Comparison of ENCODE assay signal across 8 mouse cellular contexts in the genomic region with DNA sequence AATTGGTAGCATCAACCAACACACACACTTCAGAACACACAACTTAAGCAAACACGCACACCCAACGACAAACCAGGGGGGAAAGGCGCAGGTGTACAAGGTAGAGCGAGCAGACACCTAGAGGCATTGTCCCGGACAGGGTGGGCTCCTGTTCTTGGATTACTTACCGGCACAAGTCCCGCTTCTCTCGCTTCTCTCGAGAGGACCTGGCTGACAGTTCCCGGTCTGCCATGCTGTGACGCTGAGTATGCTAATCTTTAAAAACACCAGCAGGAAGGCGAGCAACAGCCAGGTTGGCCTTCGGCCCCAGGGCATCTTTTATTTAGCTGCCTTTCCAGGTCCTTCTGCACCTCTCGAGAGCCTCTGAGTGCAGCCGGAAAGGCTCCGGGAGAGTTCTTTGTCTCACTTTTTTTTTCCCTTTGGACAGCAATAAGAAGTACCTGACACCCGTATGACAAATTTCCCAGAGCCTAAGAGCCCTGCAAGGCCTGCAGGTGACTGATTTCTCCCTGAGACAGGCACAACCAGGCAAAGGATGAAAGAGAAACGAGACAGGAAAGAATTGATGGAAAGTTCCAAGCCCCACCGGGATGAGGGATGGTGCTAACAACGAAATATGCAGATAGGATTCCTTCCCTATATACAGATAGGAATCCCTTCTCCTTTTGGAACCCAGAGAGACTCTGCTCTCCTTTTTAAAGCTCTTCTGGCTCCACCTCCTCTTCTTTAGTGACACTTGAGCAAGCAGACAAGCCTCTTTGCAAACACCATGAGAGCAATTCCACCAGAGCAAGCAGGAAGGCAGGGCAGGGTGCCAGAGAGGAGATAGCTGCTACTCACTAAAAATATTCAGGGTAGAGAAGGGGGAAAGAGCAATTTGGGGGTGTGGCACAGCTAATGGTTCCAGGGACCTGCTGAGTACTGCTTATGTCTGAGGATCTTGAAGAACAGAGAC. TPM values are rescaled to one million over a fixed set of nuclear protein-coding genes. Genes with fewer than 3 reads are reported as not detected.
DNase-seq lines count a peak whose midpoint lies in the region; ATAC-seq lines count a peak whose summit lies in the region.

TSS of gene Egf (minus strand) at position 667 of the 955 bp plus-strand sequence.

- no peak within 1 kb of the TSS for H3K27ac ChIP-seq in hindbrain, embryonic 14.5 days
- no peak within 1 kb of the TSS for H3K27ac ChIP-seq in limb, embryonic 15.5 days

- peaks cover 14% of the 10 kb centered on the region for H3K9me3 ChIP-seq in hindbrain, embryonic 14.5 days (ENCODE audit: control insufficient read depth, low read length)
- no peaks in the 10 kb centered on the region for H3K9me3 ChIP-seq in limb, embryonic 15.5 days

- 0 out of 2 replicates have a peak, but pooled peaks have one; percentile 48 for ATAC-seq in hindbrain, embryonic 14.5 days (ENCODE audit: low FRiP score)
- no peak for ATAC-seq in limb, embryonic 15.5 days (ENCODE audit: insufficient number of reproducible peaks, low FRiP score, low TSS enrichment, low read depth)

- H3K4me2 ChIP-seq in hindbrain, embryonic 14.5 days (replicated peaks) = peak within 1 kb of the TSS; percentile 61
- peak within 1 kb of the TSS; percentile 32 for H3K4me2 ChIP-seq in limb, embryonic 15.5 days

- no peaks in the 10 kb centered on the region for H3K27me3 ChIP-seq in hindbrain, embryonic 14.5 days (ENCODE audit: control insufficient read depth, insufficient read depth, low read length)
- 0 out of 2 replicates have a peak, but pooled peaks cover 12% of the 10 kb centered on the region for H3K27me3 ChIP-seq in limb, embryonic 15.5 days

- peak; percentile 6 to 10 for DNase-seq in left cerebral cortex, postnatal 14 days (ENCODE audit: low spot score in 2 of 2)
- DNase-seq in left cerebral cortex, adult 11 months (ENCODE audit: low spot score) = no peak
- DNase-seq in gastrocnemius, postnatal 10 days = peak; percentile 41
- DNase-seq in hindbrain, embryonic 14.5 days (ENCODE audit: low spot score) = no peak
- DNase-seq in neural tube, embryonic 10.5 days (ENCODE audit: extremely low spot score, low spot score) = peak; percentile 23
- DNase-seq in thymus, postnatal 10 days (ENCODE audit: low spot score in 2 of 2) = no peak
- no peak for DNase-seq in adipocyte (ENCODE audit: low spot score)

- peak within 1 kb of the TSS; percentile 26 for H3K4me3 ChIP-seq in hindbrain, embryonic 14.5 days (replicated peaks; ENCODE audit: low read length)
- peak within 1 kb of the TSS; percentile 9; the same call in 1 of the 2 replicates for H3K4me3 ChIP-seq in limb, embryonic 15.5 days

- H3K4me1 ChIP-seq in hindbrain, embryonic 14.5 days (replicated peaks; ENCODE audit: control insufficient read depth, insufficient read depth, low read length) = peaks cover 10% of the 10 kb centered on the region
- peaks cover 9% of the 10 kb centered on the region; the same call in 1 of the 2 replicates for H3K4me1 ChIP-seq in limb, embryonic 15.5 days

- no peaks in the 10 kb centered on the region for H3K36me3 ChIP-seq in hindbrain, embryonic 14.5 days (replicated peaks; ENCODE audit: control insufficient read depth, insufficient read depth)
- H3K36me3 ChIP-seq in limb, embryonic 15.5 days = no peaks in the 10 kb centered on the region

- peak within 1 kb of the TSS; percentile 50 for H3K9ac ChIP-seq in hindbrain, embryonic 14.5 days
- no peak within 1 kb of the TSS for H3K9ac ChIP-seq in limb, embryonic 15.5 days

- 12% methylated on average over 20 of the region's 20 CpGs for WGBS in hindbrain, embryonic 14.5 days
- 10% methylated on average over 20 of the region's 20 CpGs for WGBS in limb, embryonic 15.5 days

- intact Hi-C loops in left cerebral cortex, postnatal 14 days (cut with DNase I) = no loop called here

RNA-seq across cellular contexts. Expression of gene Egf, which starts in this region (rescaled TPM):
- 1 to 10 TPM; 1.2 to 1.5 TPM for total RNA-seq in left cerebral cortex, postnatal 14 days (2021)
- total RNA-seq in gastrocnemius, postnatal 10 days (2021) = 10 to 100 TPM; 23.2 to 32.1 TPM
- polyA plus RNA-seq in hindbrain, embryonic 14.5 days (2014; fragmentation: Nextera tagmentation; extraction: Ambion mirVana) = 2.2 and 2.9 TPM in 2 replicates
- 1.9 and 2.2 TPM in 2 replicates for polyA plus RNA-seq in limb, embryonic 15.5 days (2015; fragmentation: Nextera tagmentation; extraction: Ambion mirVana)

Comparison
In these comparisons a context has a peak if more than half of its experiments do, and no peak if none do; other contexts are left out.
1. RNA of gene Egf (total RNA-seq): 23.2 to 32.1 TPM in gastrocnemius, postnatal 10 days; 1.2 to 1.5 TPM in left cerebral cortex, postnatal 14 days; every median in the first group is over 4 times any median in the second.
2. DNase-seq: peak in left cerebral cortex, postnatal 14 days (2 of 2), gastrocnemius, postnatal 10 days (single experiment) and neural tube, embryonic 10.5 days (single experiment); none in left cerebral cortex, adult 11 months (single experiment), hindbrain, embryonic 14.5 days (single experiment), thymus, postnatal 10 days (0 of 2) and adipocyte (single experiment).